Mouse (Mus musculus) ES-E14 (cell line): Measurements from ENCODE around the gene Slc25a16. TPM values are rescaled to one million over a fixed set of nuclear protein-coding genes. Genes with fewer than 3 reads are reported as not detected.

Source experiments
- DNase-seq: peaks from one replicate; pipeline ENCODE4 v3.0.0-alpha.2; 2013; ENCODE audit warnings: low read depth, low spot score
- H3K27ac ChIP-seq: 2 replicates; pipeline ENCODE4 v1.5.1; 2012; ENCODE audit warnings: low read depth, mild to moderate bottlenecking, low read length, moderate library complexity, mixed read lengths; ENCODE audit not compliant: poor library complexity, insufficient read depth, severe bottlenecking
- H3K36me3 ChIP-seq: 2 replicates; pipeline ENCODE4 v1.6.1; 2012; ENCODE audit warnings: mild to moderate bottlenecking, low read length, moderate library complexity, mixed read lengths; ENCODE audit not compliant: control insufficient read depth, poor library complexity, insufficient read depth, severe bottlenecking
- H3K4me1 ChIP-seq, 2 experiments: fragments of 150-350 bp in 1 of 2; sonication (generic) in 1 of 2; 2 replicates each; pipeline ENCODE4 v1.6.1; 2012; ENCODE audit warnings: low read length in 2 of 2, mild to moderate bottlenecking in 1 of 2, mixed read lengths in 1 of 2; ENCODE audit not compliant: control insufficient read depth in 2 of 2, insufficient read depth in 2 of 2, poor library complexity in 1 of 2
- H3K4me3 ChIP-seq, 2 experiments: fragments of 150-350 bp in 1 of 2; sonication (generic) in 1 of 2; 2 replicates each; pipeline ENCODE4 v1.5.1; 2012; ENCODE audit warnings: low read length in 2 of 2, low read depth in 1 of 2, mild to moderate bottlenecking in 1 of 2, mixed read lengths in 1 of 2; ENCODE audit not compliant: insufficient read depth in 1 of 2, poor library complexity in 1 of 2, severe bottlenecking in 1 of 2
- H3K9ac ChIP-seq: 2 replicates; pipeline ENCODE4 v1.6.1; 2012; ENCODE audit warnings: low read depth, mild to moderate bottlenecking, low read length, mixed read lengths; ENCODE audit not compliant: poor library complexity, insufficient read depth, severe bottlenecking
- H3K9me3 ChIP-seq: fragments of 150-350 bp; sonication (generic); 2 replicates; pipeline ENCODE4 v1.6.1; 2012; ENCODE audit warnings: low read depth, mild to moderate bottlenecking, low read length; ENCODE audit not compliant: control insufficient read depth, insufficient read depth
- CHD2 ChIP-seq: IDR thresholded peaks from 2 replicates; pipeline ENCODE4 v1.6.1; 2014; ENCODE audit warnings: mild to moderate bottlenecking, low read depth, low read length, inconsistent platforms
- HCFC1 ChIP-seq: IDR thresholded peaks from 2 replicates; pipeline ENCODE4 v1.6.1; 2012; ENCODE audit warnings: low read length, inconsistent platforms, borderline replicate concordance; ENCODE audit not compliant: insufficient read depth
- MAFK ChIP-seq: IDR thresholded peaks from 2 replicates; pipeline ENCODE4 v1.6.1; 2014; ENCODE audit warnings: mild to moderate bottlenecking, low read depth, low read length, inconsistent platforms; ENCODE audit not compliant: insufficient read depth
- ZC3H11A ChIP-seq: IDR thresholded peaks from 2 replicates; pipeline ENCODE4 v1.6.1; 2012; ENCODE audit warnings: low read depth, mild to moderate bottlenecking, inconsistent platforms, low read length, borderline replicate concordance
- ZNF384 ChIP-seq: IDR thresholded peaks from 2 replicates; pipeline ENCODE4 v1.6.1; 2012; ENCODE audit warnings: low read depth, low read length, inconsistent platforms
- in situ Hi-C, 2 experiments: fragments of 600-800 bp; cut with MboI; formaldehyde crosslinking; loops; one replicate each; pipeline ENCODE4 v1.15.1; 2025; ENCODE audit warnings: low sequenced_read_pairs in 2 of 2, inconsistent platforms in 1 of 2; ENCODE audit not compliant: unreplicated experiment in 2 of 2
- total RNA-seq: library from RNA; depleted of rRNA; stranded (reverse); fragments of 300-350 nt; gene quantifications from 2 replicates; pipeline ENCODE4 v1.2.3, GENCODE M21; 2012

Gene Slc25a16
- total RNA-seq, 1 experiment, result 12.8 TPM

DNA sequence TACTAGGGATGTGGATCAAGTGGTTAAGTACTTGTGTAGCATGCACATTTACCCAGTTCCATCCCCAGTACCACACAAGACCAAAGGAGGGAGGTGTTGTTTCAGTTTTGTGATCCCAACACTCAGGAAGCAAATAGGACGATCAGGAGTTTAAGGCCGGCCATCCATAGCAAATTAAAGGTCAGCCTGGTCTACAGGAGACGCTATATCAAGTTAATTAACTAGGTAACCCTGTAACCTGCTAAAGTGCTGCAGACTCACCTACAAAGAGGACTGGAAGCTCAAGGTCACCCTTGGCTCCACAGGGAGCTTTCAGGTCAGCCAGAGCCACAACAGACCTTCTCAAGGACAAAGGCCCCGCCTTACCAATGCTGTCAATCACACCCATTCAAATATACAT is 23.7 kb upstream of the Slc25a16 start:
- Histone ChIP-seq H3K9ac (peak overlapping the region; percentile 24; the same call in 1 of the 2 replicates), H3K9me3 (no peaks in the 10 kb centered on the region), H3K27ac (peak overlapping the region; percentile 91; the same call in 1 of the 2 replicates), H3K36me3 (no peaks in the 10 kb centered on the region), H3K4me1 (peaks cover 0 to 12% of the 10 kb centered on the region in 2 experiments; a peak in 1 of 4 replicates), H3K4me3 (peak overlapping the region; percentile 12 to 31; a peak in 2 of 4 replicates)
- DNase-seq, result no peak
- in situ Hi-C loops, result no loop called here
- no peak for TF ChIP-seq MAFK
- 0 out of 2 replicates have a peak, but pooled peaks have one; percentile 35 for TF ChIP-seq ZNF384
- peak; percentile 44; the same call in 1 of the 2 replicates for TF ChIP-seq CHD2

DNA sequence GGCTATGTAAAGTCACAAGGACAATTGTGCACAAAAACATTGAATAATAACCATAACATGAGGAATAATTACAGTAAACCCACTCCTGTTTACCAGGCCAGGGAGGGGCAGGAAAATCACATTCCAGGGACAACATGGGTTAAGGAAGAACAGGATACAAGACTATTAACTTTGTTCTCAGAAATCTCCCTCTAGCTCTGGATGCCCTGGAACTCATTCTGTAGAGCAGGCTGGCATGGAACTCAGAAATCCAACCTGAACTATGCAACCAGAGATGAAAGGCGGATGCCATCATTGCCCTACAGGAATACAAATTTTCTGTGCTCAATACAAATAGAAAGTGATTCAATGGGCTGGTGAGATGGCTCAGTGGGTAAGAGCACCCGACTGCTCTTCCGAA is 23.0 kb upstream of the Slc25a16 start:
- H3K27ac ChIP-seq, result peak overlapping the region; percentile 91; the same call in 1 of the 2 replicates
- no peaks in the 10 kb centered on the region for H3K9me3 ChIP-seq
- H3K4me1 ChIP-seq, result peaks cover 0 to 14% of the 10 kb centered on the region in 2 experiments; a peak in 2 of 4 replicates
- DNase-seq, result no peak
- TF ChIP-seq HCFC1, result no peak
- no peak for TF ChIP-seq ZNF384
- no peak for TF ChIP-seq CHD2
- no peak for TF ChIP-seq MAFK
- TF ChIP-seq ZC3H11A, result no peak
- H3K36me3 ChIP-seq, result no peaks in the 10 kb centered on the region
- in situ Hi-C loops, result no loop called here
- peak overlapping the region; percentile 1 to 49; a peak in 2 of 4 replicates for H3K4me3 ChIP-seq
- peak overlapping the region; percentile 37; the same call in 1 of the 2 replicates for H3K9ac ChIP-seq

DNA sequence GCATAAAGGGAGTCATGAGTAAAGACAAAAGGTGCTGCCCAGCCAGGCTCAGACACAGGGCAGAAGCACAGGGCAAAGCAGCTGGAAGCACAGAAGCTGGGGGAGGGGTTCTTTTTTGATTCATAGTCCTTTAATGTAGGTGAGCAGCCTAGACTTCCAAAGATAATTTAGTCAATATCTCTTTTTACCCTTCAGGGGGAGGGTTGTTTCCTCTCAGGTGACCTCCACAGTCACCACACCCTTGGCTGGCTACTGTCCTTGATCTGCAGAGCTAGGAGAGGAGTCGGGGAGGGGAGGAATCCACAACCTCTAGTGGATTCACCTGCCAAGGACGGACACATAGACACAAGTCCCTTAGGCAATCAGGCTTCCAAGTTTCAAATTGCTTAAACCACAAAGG is 22.4 kb upstream of the Slc25a16 start:
- Histone ChIP-seq H3K27ac (peak overlapping the region; percentile 91; the same call in 1 of the 2 replicates), H3K9ac (no peak overlapping the region), H3K4me3 (peak overlapping the region; percentile 0 to 25; a peak in 2 of 4 replicates), H3K4me1 (peaks cover 0 to 18% of the 10 kb centered on the region in 2 experiments; a peak in 2 of 4 replicates), H3K36me3 (no peaks in the 10 kb centered on the region), H3K9me3 (no peaks in the 10 kb centered on the region)
- TF ChIP-seq HCFC1 (no peak), CHD2 (no peak), ZC3H11A (no peak), ZNF384 (no peak), MAFK (no peak)
- in situ Hi-C loops, result no loop called here
- no peak for DNase-seq

DNA sequence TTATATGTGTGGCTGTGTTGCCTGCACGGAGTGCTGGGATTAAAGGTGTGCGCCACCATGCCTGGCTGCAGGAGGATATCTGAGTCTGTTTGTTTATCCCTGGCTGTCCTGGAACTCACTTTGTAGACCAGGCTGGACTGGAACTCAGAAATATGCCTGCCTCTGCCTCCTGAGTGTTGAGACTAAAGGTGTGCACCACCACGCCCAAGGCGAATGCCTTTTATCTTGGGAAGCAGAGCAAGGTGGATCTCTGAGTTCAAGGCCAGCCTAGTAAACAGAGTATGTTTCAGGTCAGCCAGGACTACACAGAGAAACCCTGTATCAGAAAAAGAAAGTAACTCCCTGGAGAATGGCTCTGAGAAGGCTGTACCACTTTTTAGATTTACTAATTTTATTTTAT is 20.3 kb upstream of the Slc25a16 start:
- H3K4me1 ChIP-seq, result peaks cover 0 to 21% of the 10 kb centered on the region in 2 experiments; a peak in 2 of 4 replicates
- H3K4me3 ChIP-seq, result no peak overlapping the region
- in situ Hi-C loops, result no loop called here
- H3K36me3 ChIP-seq, result no peaks in the 10 kb centered on the region
- no peak for DNase-seq
- H3K9ac ChIP-seq, result no peak overlapping the region
- H3K27ac ChIP-seq, result peak overlapping the region; percentile 47; the same call in 1 of the 2 replicates
- no peak for TF ChIP-seq ZNF384
- no peak for TF ChIP-seq MAFK
- H3K9me3 ChIP-seq, result no peaks in the 10 kb centered on the region

DNA sequence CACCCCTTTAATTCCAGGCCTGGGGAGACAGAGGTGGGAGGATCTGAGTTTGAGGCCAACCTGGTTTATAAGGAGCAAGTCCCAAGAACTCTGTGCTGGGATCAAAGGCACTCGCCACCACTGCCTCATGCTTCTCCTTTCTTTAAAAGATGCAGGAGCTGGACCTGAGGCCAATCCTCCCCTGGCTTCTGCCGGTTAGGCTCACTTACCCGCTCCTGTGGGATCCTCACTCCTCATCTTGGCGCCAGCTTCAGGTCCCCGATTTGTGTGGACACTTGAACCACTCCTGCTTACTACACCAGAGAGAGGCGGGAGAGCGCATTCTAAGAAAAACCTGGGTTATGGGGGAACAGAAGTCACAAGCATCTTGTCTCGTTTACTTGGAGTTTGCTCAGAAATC is 18.6 kb upstream of the Slc25a16 start:
- peaks cover 0 to 15% of the 10 kb centered on the region in 2 experiments; a peak in 2 of 4 replicates for H3K4me1 ChIP-seq
- H3K9me3 ChIP-seq, result no peaks in the 10 kb centered on the region
- H3K36me3 ChIP-seq, result no peaks in the 10 kb centered on the region
- TF ChIP-seq MAFK, result no peak
- no peak for TF ChIP-seq ZC3H11A
- no peak for TF ChIP-seq HCFC1
- no peak for TF ChIP-seq CHD2
- TF ChIP-seq ZNF384, result no peak
- H3K27ac ChIP-seq, result peak overlapping the region; percentile 66; the same call in 1 of the 2 replicates
- DNase-seq, result no peak
- peak overlapping the region; percentile 52; the same call in 1 of the 2 replicates for H3K9ac ChIP-seq
- peak overlapping the region in 1 of 2 experiments; percentile 8; a peak in 1 of 4 replicates for H3K4me3 ChIP-seq
- in situ Hi-C loops, result no loop called here
